Mouse (Mus musculus) inflammation-experienced regulatory T-cells, adult 6 months (primary cell): ENCODE measurements around the gene Slc5a6. TPM values are rescaled to one million over a fixed set of nuclear protein-coding genes. Genes with fewer than 3 reads are reported as not detected.

Source experiments
- ATAC-seq: one replicate; pipeline ENCODE4 v1.8.0; 2017
- polyA plus RNA-seq, 3 experiments: library from polyadenylated mRNA; unstranded; fragments of 100-300 nt; shearing (Covaris generic); gene quantifications; one replicate each; pipeline ENCODE4 v1.2.1; 2017

Gene Slc5a6
- 1 to 10 TPM; 4.9 to 7.0 (median 4.9) TPM for polyA plus RNA-seq

DNA sequence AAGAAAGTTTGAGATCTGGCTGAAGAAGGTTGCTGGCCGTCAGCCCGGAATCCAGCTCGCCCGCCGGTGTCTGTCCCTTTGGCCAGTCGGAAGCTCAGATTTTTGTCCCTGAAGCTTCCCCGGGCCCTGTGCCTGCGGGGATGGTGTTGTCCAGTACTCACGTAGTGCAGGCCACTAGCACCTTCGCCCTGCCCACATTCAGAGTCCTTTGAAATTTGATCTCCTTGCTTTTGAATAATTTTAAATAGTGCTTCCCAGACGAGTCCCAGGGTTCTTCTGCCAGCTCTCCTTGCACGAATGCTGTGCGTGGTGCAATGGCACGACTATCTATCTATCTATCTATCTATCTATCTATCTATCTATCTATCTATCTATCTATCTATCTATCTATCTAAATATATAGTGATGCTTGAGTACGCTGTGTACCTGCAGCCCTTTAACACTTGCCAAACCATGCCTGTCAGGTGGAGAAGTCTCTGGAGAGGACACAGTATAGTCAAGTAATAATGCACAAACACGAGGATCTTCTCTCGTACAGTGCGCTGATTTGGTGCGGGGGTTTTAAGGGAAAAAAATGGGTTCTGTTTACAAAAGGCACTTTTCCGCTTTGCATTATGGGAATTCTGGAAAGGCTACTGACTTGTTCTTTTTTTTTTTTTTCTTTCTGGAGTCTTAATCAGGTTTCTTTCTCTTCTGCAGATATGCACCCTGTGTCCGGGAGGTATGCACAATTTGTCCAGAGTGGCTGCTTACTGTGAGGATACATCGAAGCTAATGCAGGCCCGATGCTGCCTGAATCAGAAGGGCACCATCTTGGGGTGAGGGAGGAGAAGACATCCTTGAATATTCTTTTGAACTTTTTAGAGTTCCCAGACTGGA lies at the start of gene Slc5a6:
Slc5a6 (minus strand) TSS at position 162 of the 879 bp plus-strand sequence.
- peak; percentile 49 for ATAC-seq

DNA sequence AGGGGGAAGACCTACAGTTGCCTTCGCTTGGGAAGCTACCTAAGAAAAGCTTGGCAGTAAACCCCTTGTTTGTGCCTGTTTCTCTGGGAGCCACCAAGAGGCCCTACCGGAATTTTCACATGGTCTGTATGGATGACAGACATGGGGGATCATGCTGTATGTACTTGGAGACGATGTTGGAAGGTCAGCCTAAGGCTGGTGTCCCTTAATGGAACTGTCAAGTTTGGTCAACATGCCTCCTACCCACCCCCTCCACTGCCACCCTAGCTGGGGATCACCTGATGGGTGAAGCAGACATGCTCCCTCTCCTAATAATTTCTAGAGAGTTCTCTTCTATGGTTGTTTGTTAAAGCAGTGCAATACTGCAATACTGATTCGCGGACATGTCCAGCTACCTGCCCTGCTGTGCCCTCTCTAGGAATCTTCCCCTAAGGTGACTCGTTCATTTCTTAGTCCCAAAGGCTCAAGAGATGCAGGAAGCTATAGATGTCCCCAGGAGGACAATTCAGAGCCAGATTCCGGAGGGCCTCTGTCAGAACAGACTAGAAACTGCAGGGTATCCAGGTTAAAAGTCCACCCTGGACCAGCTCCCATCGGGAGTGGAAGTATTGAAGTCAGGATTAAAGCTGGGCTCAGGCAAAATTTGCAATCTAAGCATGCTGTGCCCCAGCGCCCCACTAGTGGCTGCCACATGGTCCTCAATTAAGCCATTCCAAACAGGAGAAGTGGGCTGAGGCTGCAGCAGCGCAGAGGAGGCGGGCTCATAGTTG lies 47.2 kb upstream of the Slc5a6 start:
- ATAC-seq: no peak

- ATAC-seq: peak; percentile 80
Observed at GRCm38 (mm10) chr5:31094799-31095691, 46.3 kb upstream of the Slc5a6 start.

DNA sequence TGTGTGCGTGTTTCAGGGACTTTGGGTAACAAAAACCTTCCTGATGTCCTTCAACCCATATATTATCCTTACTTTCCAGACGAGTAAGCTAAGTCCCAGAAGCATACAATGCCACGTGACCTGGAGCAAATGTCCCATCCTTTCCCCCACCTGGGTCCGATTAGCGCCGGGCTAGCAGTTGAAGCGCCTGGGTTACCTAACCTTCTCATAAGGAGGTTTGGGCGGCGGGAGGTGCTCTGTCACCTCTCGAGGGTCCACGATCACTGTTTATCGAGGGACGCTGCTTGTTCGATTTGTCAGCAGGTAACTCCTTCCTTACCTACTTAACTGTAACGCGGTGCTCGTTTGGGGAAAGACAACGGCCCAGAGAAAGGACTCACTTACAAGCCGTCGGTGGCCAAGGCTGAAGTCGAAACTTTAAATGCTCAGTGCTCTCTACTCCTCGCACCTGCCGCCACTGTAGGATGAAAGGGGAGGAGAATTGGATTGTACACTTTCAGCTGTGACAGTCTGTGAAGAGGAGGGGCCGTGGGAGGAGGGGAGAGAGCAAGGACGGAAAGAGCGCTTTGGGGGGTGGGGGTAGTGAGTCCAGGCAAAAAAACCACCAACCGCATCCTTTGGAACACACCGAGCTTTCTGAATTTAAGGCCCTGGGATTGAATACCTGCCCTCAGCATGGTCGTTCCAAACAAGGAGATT lies 45.5 kb upstream of the Slc5a6 start:
- ATAC-seq: peak; percentile 35

- no peak for ATAC-seq
Observed at GRCm38 (mm10) chr5:31093151-31094041, 44.7 kb upstream of the Slc5a6 start.

DNA sequence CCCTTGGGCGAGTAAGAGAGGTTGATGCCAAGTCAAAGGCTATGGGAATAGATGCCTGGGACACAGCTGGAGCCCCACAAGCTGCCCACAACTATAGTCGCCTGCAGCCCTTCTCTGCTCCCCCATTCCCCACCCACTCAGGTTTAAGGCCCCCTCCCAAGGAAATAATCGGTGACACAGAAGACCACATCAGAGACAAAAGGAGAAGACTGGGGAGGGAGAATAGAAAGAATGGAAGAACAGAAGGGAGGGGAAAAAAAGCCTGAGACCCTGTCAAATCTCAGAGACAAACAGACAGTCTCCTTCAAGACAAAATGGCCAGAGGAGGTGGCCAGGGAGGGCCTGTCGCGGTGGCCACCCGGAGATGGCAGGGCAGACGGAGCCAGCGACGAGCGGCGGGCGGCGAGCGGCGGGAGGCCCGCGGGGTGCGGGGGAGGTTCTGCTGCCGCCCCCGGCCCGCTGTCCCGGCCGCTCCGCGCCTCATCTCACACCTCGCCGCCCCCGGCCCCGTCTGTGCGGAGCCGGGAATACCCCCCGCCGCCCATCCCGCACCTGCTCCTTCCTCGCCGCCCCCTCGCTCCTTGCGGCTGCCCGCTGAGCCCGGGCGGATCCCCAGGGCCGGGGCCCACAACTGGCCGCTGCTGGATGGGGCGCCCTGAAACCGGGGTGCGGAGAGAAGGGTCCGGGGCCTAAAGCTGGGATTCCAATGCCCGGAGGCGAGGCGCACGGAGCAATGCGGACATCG lies 43.7 kb upstream of the Slc5a6 start:
- no peak for ATAC-seq

GRCm38 (mm10) chr5:31087131-31087530 lies 38.4 kb upstream of the Slc5a6 start:
- ATAC-seq: no peak

DNA sequence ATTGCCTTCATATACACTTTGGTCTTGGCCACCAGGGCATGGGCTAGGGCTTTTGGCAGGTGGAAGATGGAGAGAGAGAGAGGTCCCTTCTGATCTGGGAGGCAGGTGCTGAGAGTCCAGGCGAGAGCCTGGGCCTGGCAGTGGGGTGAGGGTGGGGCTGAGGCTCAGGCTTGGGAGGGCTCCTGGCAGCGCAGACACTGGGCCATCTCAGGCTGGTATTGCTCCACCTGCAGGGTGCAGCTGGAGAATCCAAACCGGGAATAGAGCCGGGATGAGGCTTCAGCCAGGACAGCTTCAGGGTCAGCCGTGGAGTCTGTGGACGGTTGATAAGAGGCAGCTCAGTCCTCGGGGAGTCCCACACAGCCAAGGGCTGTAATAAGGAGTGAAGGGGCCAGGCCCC lies 37.9 kb upstream of the Slc5a6 start:
- ATAC-seq: no peak

DNA sequence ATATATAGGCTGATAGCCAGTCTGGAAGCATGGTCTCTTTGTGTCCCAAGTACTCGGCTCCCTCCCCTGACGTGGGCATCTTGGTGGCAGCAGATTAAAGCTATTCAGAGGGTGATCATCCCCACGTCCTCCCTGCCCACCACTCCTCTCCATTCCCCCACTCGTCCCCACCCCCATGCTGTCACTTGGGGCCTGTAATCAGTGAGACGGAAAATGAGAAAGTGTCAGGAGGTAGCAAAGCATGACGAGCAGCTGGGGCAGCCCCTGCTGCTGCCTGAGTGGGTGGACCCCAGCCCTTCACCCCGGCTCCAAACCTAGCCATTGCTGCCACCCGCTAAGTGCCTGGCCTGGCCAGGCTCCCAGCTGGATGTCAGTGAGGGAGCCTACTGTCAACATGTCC lies 35.2 kb upstream of the Slc5a6 start:
- peak; percentile 50 for ATAC-seq

DNA sequence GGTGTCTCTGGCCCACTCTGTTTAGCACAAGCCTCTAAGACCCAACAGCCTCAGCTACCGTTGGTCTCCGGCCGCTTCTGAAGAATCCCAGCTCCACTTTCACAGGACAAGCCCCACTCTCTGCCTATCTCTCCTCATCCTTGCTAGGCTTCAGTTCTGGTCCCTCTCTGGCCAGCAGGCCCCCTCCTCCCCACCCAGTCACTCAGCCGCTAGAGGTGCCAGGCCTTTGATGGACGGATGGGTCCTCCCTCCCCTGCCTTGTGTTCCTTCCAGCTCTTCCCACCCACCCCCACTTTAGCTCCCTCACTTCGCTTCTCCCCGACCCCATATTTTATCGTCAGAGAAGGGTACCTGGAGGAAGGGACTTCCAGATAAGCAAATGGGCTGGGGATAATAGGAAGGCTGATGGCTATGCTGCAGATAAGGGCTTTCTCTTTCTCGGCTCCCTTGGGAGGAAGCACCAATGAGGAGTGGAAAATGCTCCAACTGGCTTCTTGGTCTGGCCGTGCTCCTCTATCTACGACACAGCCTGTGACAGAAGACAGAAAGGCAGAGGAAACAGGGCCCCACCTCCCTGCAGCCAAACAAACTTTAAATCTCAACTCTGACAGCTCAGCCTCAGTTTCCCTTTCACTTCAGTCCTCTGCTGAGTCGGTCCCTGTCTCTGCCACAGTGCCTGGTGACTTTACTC lies 34.4 kb upstream of the Slc5a6 start:
- ATAC-seq: no peak

DNA sequence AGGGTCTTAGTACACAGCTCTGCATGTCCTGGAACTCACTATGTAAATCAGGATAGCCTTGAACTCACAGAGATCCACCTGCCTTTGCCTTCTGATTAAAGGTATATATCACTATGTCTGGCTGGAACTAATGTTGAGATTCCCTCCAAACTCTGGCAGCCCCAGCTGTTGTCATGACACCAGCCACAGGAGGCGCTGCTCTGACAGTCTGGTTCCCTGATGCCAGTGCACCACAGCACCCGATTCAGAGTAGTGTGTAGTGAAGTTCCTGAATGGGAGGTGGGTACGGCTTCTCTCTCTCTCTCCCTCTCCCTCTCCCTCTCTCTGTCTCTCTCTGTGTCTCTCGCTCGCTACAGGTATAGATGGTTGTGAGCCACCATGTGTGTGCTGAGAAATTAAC lies 33.6 kb upstream of the Slc5a6 start:
- no peak for ATAC-seq

- peak; percentile 35 for ATAC-seq
Observed at GRCm38 (mm10) chr5:31081386-31081785, 32.7 kb upstream of the Slc5a6 start.

GRCm38 (mm10) chr5:31080795-31081164 lies 32.1 kb upstream of the Slc5a6 start:
- no peak for ATAC-seq

DNA sequence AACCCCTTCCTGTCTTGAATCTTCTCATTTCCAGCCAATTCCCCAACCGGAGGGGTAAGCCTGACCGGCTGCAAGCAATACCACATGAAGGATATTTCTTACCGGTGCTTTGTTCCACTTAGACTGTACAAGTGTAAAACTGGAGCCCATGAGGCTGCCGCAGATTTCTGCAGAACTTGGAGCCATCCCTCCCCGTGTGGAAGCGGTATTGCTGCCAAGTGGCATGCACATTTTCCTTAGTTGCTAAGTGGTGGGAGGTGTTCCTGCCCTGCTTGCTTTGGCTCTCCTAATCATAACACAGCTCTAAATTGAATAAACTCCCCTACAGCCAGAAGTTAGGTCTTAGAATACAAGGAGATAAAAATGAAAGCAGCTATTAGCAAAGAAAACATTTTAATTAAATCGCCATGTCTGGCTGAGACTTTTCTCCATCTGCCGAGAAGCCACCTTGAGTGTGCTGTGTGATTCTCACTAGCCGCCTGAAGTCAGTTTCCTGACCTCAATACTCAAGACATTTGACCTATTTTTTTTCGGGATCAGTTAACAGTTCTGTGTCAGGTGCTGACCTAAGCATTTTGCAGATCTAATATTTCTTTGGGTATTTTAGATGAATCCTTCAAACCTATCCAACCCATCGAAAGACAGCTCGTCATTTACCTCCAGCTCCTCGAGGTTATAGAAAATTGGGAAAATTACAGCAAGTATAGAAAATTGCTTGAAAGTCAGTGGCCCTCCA lies 31.5 kb upstream of the Slc5a6 start:
- ATAC-seq: no peak

DNA sequence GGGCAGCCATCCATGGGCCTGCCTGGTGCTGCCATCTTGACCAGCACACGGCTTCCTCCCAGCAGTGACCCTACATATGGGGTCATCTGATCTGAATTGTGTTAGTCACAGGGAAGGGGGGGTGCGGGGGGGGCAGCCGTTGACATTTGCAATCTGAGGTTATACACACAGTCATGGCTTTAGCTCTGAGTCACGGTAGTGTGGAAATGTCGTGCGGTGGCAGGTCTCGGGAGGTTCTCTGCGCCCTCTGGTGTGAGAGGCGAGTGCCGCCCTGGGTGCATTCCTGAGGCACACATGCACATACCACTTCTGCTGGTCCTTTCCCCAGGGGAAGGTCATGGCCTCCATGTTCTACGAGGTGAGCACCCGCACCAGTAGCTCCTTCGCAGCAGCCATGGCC lies 27.6 kb upstream of the Slc5a6 start:
- ATAC-seq: no peak

GRCm38 (mm10) chr5:31073176-31073575 lies 24.5 kb upstream of the Slc5a6 start:
- ATAC-seq: no peak

DNA sequence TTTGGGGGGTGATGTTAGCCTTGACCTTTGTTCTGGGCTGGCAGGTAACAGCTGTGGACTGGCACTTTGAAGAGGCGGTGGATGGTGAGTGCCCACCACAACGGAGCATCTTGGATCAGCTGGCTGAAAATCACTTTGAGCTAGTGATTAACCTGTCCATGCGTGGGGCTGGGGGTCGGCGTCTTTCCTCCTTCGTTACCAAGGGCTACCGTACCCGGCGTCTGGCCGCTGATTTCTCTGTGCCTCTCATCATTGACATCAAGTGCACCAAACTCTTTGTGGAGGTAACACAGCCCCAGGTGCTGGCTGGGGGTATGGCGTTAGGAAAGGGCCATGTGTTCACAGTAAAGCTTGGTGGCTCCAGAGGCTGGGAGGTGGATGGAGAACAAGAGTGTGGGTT lies 23.1 kb upstream of the Slc5a6 start:
- no peak for ATAC-seq

GRCm38 (mm10) chr5:31071059-31071458 lies 22.3 kb upstream of the Slc5a6 start:
- ATAC-seq: no peak

DNA sequence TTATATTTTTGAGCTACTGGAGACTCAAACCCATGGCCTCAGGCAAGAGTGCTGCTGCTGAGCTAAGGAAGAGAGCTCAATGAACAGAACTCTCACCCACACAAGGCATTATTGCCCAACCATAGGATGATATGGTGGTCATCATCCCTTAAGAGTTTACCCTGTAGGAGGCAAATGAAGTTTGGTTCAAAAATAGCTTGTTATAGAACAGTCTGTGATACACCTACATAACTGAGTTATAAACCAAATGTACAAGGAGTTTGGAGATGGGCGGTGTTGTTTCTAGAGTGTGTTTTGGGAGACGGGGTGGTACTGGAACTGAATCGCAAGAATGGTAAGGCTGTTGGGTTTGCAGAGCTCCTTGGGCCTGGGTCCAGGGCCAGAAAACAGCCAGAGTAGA lies 21.1 kb upstream of the Slc5a6 start:
- no peak for ATAC-seq
